Mouse (Mus musculus): ENCODE data around the gene Parp1. TPM values are rescaled to one million over a fixed set of nuclear protein-coding genes. Genes with fewer than 3 reads are reported as not detected.

The Parp1 gene
- polyA plus RNA-seq, 1 experiment from 2014 or later = 76.2 TPM

- no peaks in the 10 kb centered on the region for H3K27me3 ChIP-seq (ENCODE audit: control insufficient read depth, insufficient read depth, low read length)
- no peaks in the 10 kb centered on the region for H3K9me3 ChIP-seq (ENCODE audit: control insufficient read depth, low read length)
- H3K4me2 ChIP-seq (ENCODE audit: low read depth, low read length) = no peak overlapping the region
- no peak for ATAC-seq (ENCODE audit: low read depth)
- no peaks in the 10 kb centered on the region for H3K36me3 ChIP-seq (ENCODE audit: control insufficient read depth, insufficient read depth, low read length)
- peaks cover 17% of the 10 kb centered on the region for H3K4me1 ChIP-seq (ENCODE audit: control insufficient read depth, insufficient read depth, low read length)
- 32% methylated on average over 5 of the region's 5 CpGs for WGBS
- no peak overlapping the region for H3K4me3 ChIP-seq (ENCODE audit: low read depth, low read length)
- no peak overlapping the region for H3K27ac ChIP-seq (ENCODE audit: low read depth, low read length)
- no peak overlapping the region for H3K9ac ChIP-seq (replicated peaks; ENCODE audit: low read depth, low read length)
Observed at GRCm38 (mm10) chr1:180550770-180551169, 18.0 kb upstream of the Parp1 start.

GRCm38 (mm10) chr1:180556899-180557298 lies 11.8 kb upstream of the Parp1 start:
- Histone ChIP-seq H3K36me3 (ENCODE audit: control insufficient read depth, insufficient read depth, low read length) (no peaks in the 10 kb centered on the region), H3K4me1 (ENCODE audit: control insufficient read depth, insufficient read depth, low read length) (no peaks in the 10 kb centered on the region), H3K27me3 (ENCODE audit: control insufficient read depth, insufficient read depth, low read length) (no peaks in the 10 kb centered on the region), H3K9ac (replicated peaks; ENCODE audit: low read depth, low read length) (no peak overlapping the region), H3K27ac (ENCODE audit: low read depth, low read length) (no peak overlapping the region), H3K4me2 (ENCODE audit: low read depth, low read length) (no peak overlapping the region), H3K4me3 (ENCODE audit: low read depth, low read length) (no peak overlapping the region), H3K9me3 (ENCODE audit: control insufficient read depth, low read length) (no peaks in the 10 kb centered on the region)
- 87% methylated on average over 5 of the region's 5 CpGs for WGBS
- ATAC-seq (ENCODE audit: low read depth) = no peak

GRCm38 (mm10) chr1:180559454-180559853 lies 9.3 kb upstream of the Parp1 start:
- H3K4me2 ChIP-seq (ENCODE audit: low read depth, low read length) = no peak overlapping the region
- 58% methylated on average over 8 of the region's 8 CpGs for whole genome bisulfite sequencing
- H3K9me3 ChIP-seq (ENCODE audit: control insufficient read depth, low read length) = no peaks in the 10 kb centered on the region
- H3K9ac ChIP-seq (replicated peaks; ENCODE audit: low read depth, low read length) = no peak overlapping the region
- no peak overlapping the region for H3K27ac ChIP-seq (ENCODE audit: low read depth, low read length)
- H3K27me3 ChIP-seq (ENCODE audit: control insufficient read depth, insufficient read depth, low read length) = no peaks in the 10 kb centered on the region
- no peaks in the 10 kb centered on the region for H3K4me1 ChIP-seq (ENCODE audit: control insufficient read depth, insufficient read depth, low read length)
- no peaks in the 10 kb centered on the region for H3K36me3 ChIP-seq (ENCODE audit: control insufficient read depth, insufficient read depth, low read length)
- ATAC-seq (ENCODE audit: low read depth) = no peak
- H3K4me3 ChIP-seq (ENCODE audit: low read depth, low read length) = no peak overlapping the region

- no peak overlapping the region for H3K9ac ChIP-seq (replicated peaks; ENCODE audit: low read depth, low read length)
- no peaks in the 10 kb centered on the region for H3K9me3 ChIP-seq (ENCODE audit: control insufficient read depth, low read length)
- 18% methylated on average over 3 of the region's 3 CpGs for whole genome bisulfite sequencing
- ATAC-seq (ENCODE audit: low read depth) = no peak
- no peak overlapping the region for H3K27ac ChIP-seq (ENCODE audit: low read depth, low read length)
- H3K27me3 ChIP-seq (ENCODE audit: control insufficient read depth, insufficient read depth, low read length) = no peaks in the 10 kb centered on the region
- H3K36me3 ChIP-seq (ENCODE audit: control insufficient read depth, insufficient read depth, low read length) = no peaks in the 10 kb centered on the region
- no peak overlapping the region for H3K4me2 ChIP-seq (ENCODE audit: low read depth, low read length)
- no peak overlapping the region for H3K4me3 ChIP-seq (ENCODE audit: low read depth, low read length)
- H3K4me1 ChIP-seq (ENCODE audit: control insufficient read depth, insufficient read depth, low read length) = no peaks in the 10 kb centered on the region
Observed at GRCm38 (mm10) chr1:180561187-180561586, 7.5 kb upstream of the Parp1 start.

- Histone ChIP-seq H3K9ac (replicated peaks; ENCODE audit: low read depth, low read length) (no peak overlapping the region), H3K9me3 (ENCODE audit: control insufficient read depth, low read length) (no peaks in the 10 kb centered on the region), H3K27ac (ENCODE audit: low read depth, low read length) (no peak overlapping the region), H3K27me3 (ENCODE audit: control insufficient read depth, insufficient read depth, low read length) (no peaks in the 10 kb centered on the region), H3K36me3 (ENCODE audit: control insufficient read depth, insufficient read depth, low read length) (no peaks in the 10 kb centered on the region), H3K4me1 (ENCODE audit: control insufficient read depth, insufficient read depth, low read length) (peaks cover 2% of the 10 kb centered on the region), H3K4me2 (ENCODE audit: low read depth, low read length) (no peak overlapping the region), H3K4me3 (ENCODE audit: low read depth, low read length) (no peak overlapping the region)
- ATAC-seq (ENCODE audit: low read depth) = no peak
- 76% methylated on average over 5 of the region's 5 CpGs for WGBS
Observed at GRCm38 (mm10) chr1:180564885-180565284, 3.8 kb upstream of the Parp1 start.

GRCm38 (mm10) chr1:180567761-180568160 lies 963 bp upstream of the Parp1 start:
- no peak for ATAC-seq (ENCODE audit: low read depth)
- WGBS = 83% methylated on average over 4 of the region's 4 CpGs
- no peaks in the 10 kb centered on the region for H3K36me3 ChIP-seq (ENCODE audit: control insufficient read depth, insufficient read depth, low read length)

GRCm38 (mm10) chr1:180568248-180568647 lies 476 bp upstream of the Parp1 start:
- peak overlapping the region; percentile 80 for H3K4me3 ChIP-seq (ENCODE audit: low read depth, low read length)
- no peaks in the 10 kb centered on the region for H3K36me3 ChIP-seq (ENCODE audit: control insufficient read depth, insufficient read depth, low read length)
- H3K9ac ChIP-seq (replicated peaks; ENCODE audit: low read depth, low read length) = 0 out of 2 replicates have a peak overlapping the region, but pooled peaks have one; percentile 18
- no peaks in the 10 kb centered on the region for H3K9me3 ChIP-seq (ENCODE audit: control insufficient read depth, low read length)
- WGBS = 34% methylated on average over 7 of the region's 7 CpGs
- H3K4me1 ChIP-seq (ENCODE audit: control insufficient read depth, insufficient read depth, low read length) = peaks cover 17% of the 10 kb centered on the region
- H3K27me3 ChIP-seq (ENCODE audit: control insufficient read depth, insufficient read depth, low read length) = no peaks in the 10 kb centered on the region
- H3K27ac ChIP-seq (ENCODE audit: low read depth, low read length) = peak overlapping the region; percentile 28
- peak overlapping the region; percentile 91 for H3K4me2 ChIP-seq (ENCODE audit: low read depth, low read length)
- ATAC-seq (ENCODE audit: low read depth) = peak; percentile 39

More at GRCm38 (mm10) chr1:180567761-180568160, 963 bp upstream of the Parp1 start:
- Histone ChIP-seq H3K27ac (ENCODE audit: low read depth, low read length) (no peak overlapping the region), H3K27me3 (ENCODE audit: control insufficient read depth, insufficient read depth, low read length) (no peaks in the 10 kb centered on the region), H3K9me3 (ENCODE audit: control insufficient read depth, low read length) (no peaks in the 10 kb centered on the region), H3K9ac (replicated peaks; ENCODE audit: low read depth, low read length) (no peak overlapping the region), H3K4me3 (ENCODE audit: low read depth, low read length) (no peak overlapping the region), H3K4me1 (ENCODE audit: control insufficient read depth, insufficient read depth, low read length) (peaks cover 17% of the 10 kb centered on the region), H3K4me2 (ENCODE audit: low read depth, low read length) (no peak overlapping the region)

- Histone ChIP-seq H3K27ac (ENCODE audit: low read depth, low read length) (peak overlapping the region; percentile 83), H3K9ac (replicated peaks; ENCODE audit: low read depth, low read length) (peak overlapping the region; percentile 76), H3K27me3 (ENCODE audit: control insufficient read depth, insufficient read depth, low read length) (no peaks in the 10 kb centered on the region), H3K9me3 (ENCODE audit: control insufficient read depth, low read length) (no peaks in the 10 kb centered on the region), H3K4me2 (ENCODE audit: low read depth, low read length) (peak overlapping the region; percentile 91), H3K4me1 (ENCODE audit: control insufficient read depth, insufficient read depth, low read length) (peaks cover 17% of the 10 kb centered on the region), H3K36me3 (ENCODE audit: control insufficient read depth, insufficient read depth, low read length) (no peaks in the 10 kb centered on the region), H3K4me3 (ENCODE audit: low read depth, low read length) (peak overlapping the region; percentile 80)
- WGBS = 1% methylated on average over 17 of the region's 17 CpGs
- ATAC-seq (ENCODE audit: low read depth) = no peak
Observed at GRCm38 (mm10) chr1:180569453-180569852, 729 bp downstream of the Parp1 start.

- 5% methylated on average over 5 of the region's 5 CpGs for WGBS
- Histone ChIP-seq H3K27ac (ENCODE audit: low read depth, low read length) (no peak overlapping the region), H3K4me3 (ENCODE audit: low read depth, low read length) (peak overlapping the region; percentile 80), H3K9ac (replicated peaks; ENCODE audit: low read depth, low read length) (peak overlapping the region; percentile 76), H3K36me3 (ENCODE audit: control insufficient read depth, insufficient read depth, low read length) (no peaks in the 10 kb centered on the region), H3K4me2 (ENCODE audit: low read depth, low read length) (peak overlapping the region; percentile 91), H3K9me3 (ENCODE audit: control insufficient read depth, low read length) (no peaks in the 10 kb centered on the region), H3K4me1 (ENCODE audit: control insufficient read depth, insufficient read depth, low read length) (peaks cover 17% of the 10 kb centered on the region), H3K27me3 (ENCODE audit: control insufficient read depth, insufficient read depth, low read length) (no peaks in the 10 kb centered on the region)
- ATAC-seq (ENCODE audit: low read depth) = no peak
Observed at GRCm38 (mm10) chr1:180570181-180570580, 1.5 kb downstream of the Parp1 start.

Measured in neural tube, embryonic 14.5 days (tissue).